Mouse (Mus musculus) heart, embryonic 11.5 days (tissue): ENCODE measurements around the gene Pnrc2. TPM values are rescaled to one million over a fixed set of nuclear protein-coding genes. Genes with fewer than 3 reads are reported as not detected.

Source experiments
- ATAC-seq: fragments of 200-750 bp; cut with Nextera tagmentation; replicated peaks from 2 replicates; pipeline ENCODE4 v1.8.0; 2017; ENCODE audit warnings: moderate library complexity; ENCODE audit not compliant: insufficient number of reproducible peaks, low FRiP score, low TSS enrichment
- H3K27ac ChIP-seq: fragments of 300-500 bp; sonication (generic); 2 replicates; pipeline ENCODE4 v1.5.1; 2014; ENCODE audit warnings: mild to moderate bottlenecking, low read depth, low read length
- H3K27me3 ChIP-seq: fragments of 300-500 bp; sonication (generic); 2 replicates; pipeline ENCODE4 v1.6.1; 2014; ENCODE audit warnings: mild to moderate bottlenecking, low read length, mixed read lengths; ENCODE audit not compliant: control insufficient read depth, insufficient read depth
- H3K36me3 ChIP-seq: fragments of 300-500 bp; sonication (generic); 2 replicates; pipeline ENCODE4 v1.6.1; 2014; ENCODE audit warnings: mild to moderate bottlenecking, low read length, moderate library complexity, mixed read lengths; ENCODE audit not compliant: control insufficient read depth, insufficient read depth
- H3K4me1 ChIP-seq: fragments of 300-500 bp; sonication (generic); 2 replicates; pipeline ENCODE4 v1.6.1; 2014; ENCODE audit warnings: low read length; ENCODE audit not compliant: control insufficient read depth, insufficient read depth
- H3K4me2 ChIP-seq: fragments of 300-500 bp; sonication (generic); 2 replicates; pipeline ENCODE4 v1.6.1; 2014; ENCODE audit warnings: mild to moderate bottlenecking, moderate library complexity
- H3K4me3 ChIP-seq: fragments of 300-500 bp; sonication (generic); 2 replicates; pipeline ENCODE4 v1.5.1; 2014; ENCODE audit warnings: low read depth, low read length
- H3K9ac ChIP-seq: fragments of 300-500 bp; sonication (generic); 2 replicates; pipeline ENCODE4 v1.6.1; 2014; ENCODE audit warnings: mild to moderate bottlenecking, low read depth, low read length, moderate library complexity
- H3K9me3 ChIP-seq: fragments of 300-500 bp; sonication (generic); replicated peaks from 2 replicates; pipeline ENCODE4 v1.6.1; 2016; ENCODE audit warnings: low read length; ENCODE audit not compliant: control insufficient read depth
- WGBS: fragments of 180-500 bp; shearing (Covaris S2); extraction: QIAGEN DNeasy Blood & Tissue Kit; methylation state at CpG from one replicate; pipeline ENCODE4 v1.1.7; 2014; ENCODE audit not compliant: insufficient replicate concordance; 5-methylcytosine and 5-hydroxymethylcytosine counted together
- polyA plus RNA-seq: library from polyadenylated mRNA; unstranded; fragments of >200 nt; fragmentation: Nextera tagmentation; extraction: Ambion mirVana; gene quantifications from 2 replicates; pipeline ENCODE4 v1.2.1, GENCODE M21; 2014

Gene Pnrc2
- polyA plus RNA-seq, 1 experiment from 2014 or later, result 138 TPM

- Histone ChIP-seq H3K27me3 (no peaks in the 10 kb centered on the region), H3K4me2 (no peak overlapping the region), H3K27ac (no peak overlapping the region), H3K36me3 (no peaks in the 10 kb centered on the region), H3K4me1 (peaks cover 8% of the 10 kb centered on the region), H3K4me3 (no peak overlapping the region), H3K9me3 (no peaks in the 10 kb centered on the region), H3K9ac (no peak overlapping the region)
- WGBS, result 85% methylated on average over 24 of the region's 24 CpGs
- ATAC-seq, result no peak
These were observed 14.9 kb upstream of the Pnrc2 start for GRCm38 (mm10) chr4:135888448-135889057.

GRCm38 (mm10) chr4:135886184-135886583 lies 12.5 kb upstream of the Pnrc2 start:
- H3K36me3 ChIP-seq, result no peaks in the 10 kb centered on the region
- no peak overlapping the region for H3K9ac ChIP-seq
- no peak overlapping the region for H3K4me2 ChIP-seq
- no peak overlapping the region for H3K4me3 ChIP-seq
- 68% methylated on average over 4 of the region's 4 CpGs for WGBS
- ATAC-seq, result no peak
- H3K9me3 ChIP-seq, result no peaks in the 10 kb centered on the region
- no peak overlapping the region for H3K27ac ChIP-seq
- H3K4me1 ChIP-seq, result peaks cover 8% of the 10 kb centered on the region
- no peaks in the 10 kb centered on the region for H3K27me3 ChIP-seq

GRCm38 (mm10) chr4:135885676-135886075 lies 12.0 kb upstream of the Pnrc2 start:
- H3K4me3 ChIP-seq, result no peak overlapping the region
- no peak for ATAC-seq
- H3K27ac ChIP-seq, result no peak overlapping the region
- no peaks in the 10 kb centered on the region for H3K9me3 ChIP-seq
- no peaks in the 10 kb centered on the region for H3K36me3 ChIP-seq
- no peak overlapping the region for H3K4me2 ChIP-seq
- peaks cover 8% of the 10 kb centered on the region for H3K4me1 ChIP-seq
- H3K9ac ChIP-seq, result no peak overlapping the region
- no peaks in the 10 kb centered on the region for H3K27me3 ChIP-seq
- WGBS, result 83% methylated on average over 12 of the region's 12 CpGs

GRCm38 (mm10) chr4:135884531-135884930 lies 10.9 kb upstream of the Pnrc2 start:
- Histone ChIP-seq H3K4me2 (no peak overlapping the region), H3K4me1 (peaks cover 8% of the 10 kb centered on the region), H3K9ac (no peak overlapping the region), H3K9me3 (no peaks in the 10 kb centered on the region), H3K4me3 (no peak overlapping the region), H3K27ac (no peak overlapping the region), H3K36me3 (no peaks in the 10 kb centered on the region), H3K27me3 (no peaks in the 10 kb centered on the region)
- 65% methylated on average over 6 of the region's 6 CpGs for WGBS
- no peak for ATAC-seq

GRCm38 (mm10) chr4:135883881-135884516 lies 10.3 kb upstream of the Pnrc2 start:
- peaks cover 8% of the 10 kb centered on the region for H3K4me1 ChIP-seq

GRCm38 (mm10) chr4:135883401-135883851 lies 9.8 kb upstream of the Pnrc2 start:
- ATAC-seq, result no peak

More at GRCm38 (mm10) chr4:135883881-135884516, 10.3 kb upstream of the Pnrc2 start:
- Histone ChIP-seq H3K27me3 (no peaks in the 10 kb centered on the region), H3K9ac (no peak overlapping the region), H3K36me3 (no peaks in the 10 kb centered on the region), H3K4me2 (no peak overlapping the region; the same call in 1 of the 2 replicates), H3K9me3 (no peaks in the 10 kb centered on the region), H3K4me3 (no peak overlapping the region), H3K27ac (no peak overlapping the region)
- WGBS, result 59% methylated on average over 7 of the region's 7 CpGs
- no peak for ATAC-seq

GRCm38 (mm10) chr4:135882023-135882422 lies 8.4 kb upstream of the Pnrc2 start:
- Histone ChIP-seq H3K9ac (no peak overlapping the region), H3K27ac (no peak overlapping the region), H3K9me3 (no peaks in the 10 kb centered on the region), H3K4me1 (peaks cover 10% of the 10 kb centered on the region), H3K4me2 (no peak overlapping the region), H3K27me3 (no peaks in the 10 kb centered on the region), H3K4me3 (no peak overlapping the region), H3K36me3 (no peaks in the 10 kb centered on the region)
- no peak for ATAC-seq
- 71% methylated on average over 6 of the region's 6 CpGs for WGBS

More at GRCm38 (mm10) chr4:135883401-135883851, 9.8 kb upstream of the Pnrc2 start:
- H3K4me1 ChIP-seq, result peaks cover 8% of the 10 kb centered on the region
- 42% methylated on average over 10 of the region's 10 CpGs for WGBS
- H3K9ac ChIP-seq, result no peak overlapping the region
- no peak overlapping the region for H3K27ac ChIP-seq
- no peak overlapping the region; the same call in 1 of the 2 replicates for H3K4me2 ChIP-seq
- no peaks in the 10 kb centered on the region for H3K36me3 ChIP-seq
- H3K27me3 ChIP-seq, result no peaks in the 10 kb centered on the region
- no peaks in the 10 kb centered on the region for H3K9me3 ChIP-seq
- no peak overlapping the region for H3K4me3 ChIP-seq

GRCm38 (mm10) chr4:135880576-135880975 lies 6.9 kb upstream of the Pnrc2 start:
- H3K4me2 ChIP-seq, result no peak overlapping the region
- no peak overlapping the region for H3K27ac ChIP-seq
- no peak overlapping the region for H3K9ac ChIP-seq
- H3K9me3 ChIP-seq, result no peaks in the 10 kb centered on the region
- no peaks in the 10 kb centered on the region for H3K27me3 ChIP-seq
- no peak overlapping the region for H3K4me3 ChIP-seq
- WGBS, result 88% methylated on average over 10 of the region's 10 CpGs
- no peaks in the 10 kb centered on the region for H3K36me3 ChIP-seq
- ATAC-seq, result no peak
- peaks cover 24% of the 10 kb centered on the region for H3K4me1 ChIP-seq

- peaks cover 30% of the 10 kb centered on the region for H3K4me1 ChIP-seq
- no peaks in the 10 kb centered on the region for H3K36me3 ChIP-seq
- H3K27me3 ChIP-seq, result no peaks in the 10 kb centered on the region
- no peak overlapping the region for H3K4me2 ChIP-seq
- ATAC-seq, result no peak
- whole genome bisulfite sequencing, result 89% methylated on average over 6 of the region's 6 CpGs
- no peak overlapping the region for H3K9ac ChIP-seq
- no peak overlapping the region for H3K4me3 ChIP-seq
- no peaks in the 10 kb centered on the region for H3K9me3 ChIP-seq
- no peak overlapping the region for H3K27ac ChIP-seq
These were observed 6.4 kb upstream of the Pnrc2 start for GRCm38 (mm10) chr4:135880018-135880417.
